15 mouse cellular contexts compared by ENCODE assay signal in genomic region chr7:112321798-112322794, GRCm38 (mm10).
DNase-seq lines count a peak whose midpoint lies in the region; ATAC-seq lines count a peak whose summit lies in the region.
"Had no signal": no experiment of that assay in that cellular context is flagged by ENCODE, and none has a peak within 500 bp of the region (broad histone marks: within the 10 kb centered on the region; RNA-seq: fewer than 3 reads in every experiment).

No protein-coding gene starts in this region.

- ATAC-seq in hematopoietic stem cell, adult 5-6 weeks (replicated peaks in 1 of 2; ENCODE audit: insufficient read depth in 1 of 2, low FRiP score in 2 of 2, low TSS enrichment in 1 of 2, low read depth in 1 of 2, poor library complexity in 2 of 2, severe bottlenecking in 2 of 2), result peak; percentile 75 to 87
- ATAC-seq in megakaryocyte progenitor cell, adult 5-6 weeks (replicated peaks; ENCODE audit: poor library complexity), result peak; percentile 65
- ATAC-seq in forebrain, embryonic 11.5 days (replicated peaks; ENCODE audit: low FRiP score), result no peak

- H3K9me3 ChIP-seq in forebrain, embryonic 11.5 days (ENCODE audit: control insufficient read depth, low read length), result no peaks in the 10 kb centered on the region

- no peak overlapping the region for H3K27ac ChIP-seq in forebrain, embryonic 11.5 days (ENCODE audit: low read depth, low read length)
- H3K27ac ChIP-seq: heart, adult 2 months; macrophage; stomach, postnatal 0 days had no signal

- no peak overlapping the region for H3K4me3 ChIP-seq in forebrain, embryonic 11.5 days (ENCODE audit: low read depth, low read length)
- H3K4me3 ChIP-seq: heart, adult 2 months had no signal

- no peaks in the 10 kb centered on the region for H3K27me3 ChIP-seq in forebrain, embryonic 11.5 days (ENCODE audit: control insufficient read depth, insufficient read depth, low read length)

- H3K4me2 ChIP-seq in forebrain, embryonic 11.5 days (ENCODE audit: low read depth, low read length, severe bottlenecking), result no peak overlapping the region

- H3K9ac ChIP-seq in forebrain, embryonic 11.5 days (ENCODE audit: low read length), result no peak overlapping the region

- peak; percentile 35 for DNase-seq in lung, postnatal 10 days
- DNase-seq in lung, postnatal 25 days (ENCODE audit: low spot score), result no peak
- peak; percentile 41 to 63 for DNase-seq in thymus, postnatal 36 days
- no peak for DNase-seq in urinary bladder, postnatal 10 days (ENCODE audit: low spot score)
- DNase-seq in urinary bladder, postnatal 36 days (ENCODE audit: low spot score in 2 of 2), result no peak
- no peak for DNase-seq in forebrain, embryonic 11.5 days (ENCODE audit: low spot score)
- DNase-seq: adrenal gland, postnatal 25 days; embryo, embryonic 11 days; heart, adult 2 months; heart, postnatal 36 days; right cerebral cortex, postnatal 4 days had no signal

- H3K36me3 ChIP-seq in forebrain, embryonic 11.5 days (ENCODE audit: control insufficient read depth, insufficient read depth, low read length), result no peaks in the 10 kb centered on the region

- 88% methylated on average over 9 of the region's 9 CpGs for WGBS in forebrain, embryonic 11.5 days

- H3K4me1 ChIP-seq in forebrain, embryonic 11.5 days (replicated peaks; ENCODE audit: control insufficient read depth, insufficient read depth, low read length), result no peaks in the 10 kb centered on the region

Comparison
In these comparisons a context has a peak if more than half of its experiments do, and no peak if none do; other contexts are left out.
1. DNase-seq: peak in lung, postnatal 10 days (single experiment) and thymus, postnatal 36 days (2 of 2); none in lung, postnatal 25 days (single experiment), urinary bladder, postnatal 10 days (single experiment), urinary bladder, postnatal 36 days (0 of 2) and forebrain, embryonic 11.5 days (single experiment).